Mouse (Mus musculus) stomach, embryonic 15.5 days (tissue): ENCODE measurements around the gene Hist1h2bf. TPM values are rescaled to one million over a fixed set of nuclear protein-coding genes. Genes with fewer than 3 reads are reported as not detected.
A peak's percentile ranks its signal among the peaks of the same experiment; 100 is the strongest.
"Not testable (repeated sequence)": the region's sequence is repeated elsewhere in the genome, so short reads cannot be mapped to it uniquely, and the experiment has no call there.

Source experiments
- ATAC-seq: fragments of 200-750 bp; cut with Nextera tagmentation; 2 replicates; pipeline ENCODE4 v1.8.0; 2017; ENCODE audit warnings: low read depth, moderate number of reproducible peaks, moderate TSS enrichment; ENCODE audit not compliant: insufficient read depth, low FRiP score
- H3K27ac ChIP-seq: fragments of 300-500 bp; sonication (generic); 2 replicates; pipeline ENCODE4 v1.5.1; 2015; ENCODE audit warnings: mild to moderate bottlenecking, inconsistent platforms
- H3K27me3 ChIP-seq: fragments of 300-500 bp; sonication (generic); replicated peaks from 2 replicates; pipeline ENCODE4 v1.6.1; 2015; ENCODE audit warnings: inconsistent platforms
- H3K36me3 ChIP-seq: fragments of 300-500 bp; sonication (generic); 2 replicates; pipeline ENCODE4 v1.6.1; 2015; ENCODE audit warnings: inconsistent platforms
- H3K4me1 ChIP-seq: fragments of 300-500 bp; sonication (generic); 2 replicates; pipeline ENCODE4 v1.6.1; 2015; ENCODE audit warnings: inconsistent platforms
- H3K4me2 ChIP-seq: fragments of 300-500 bp; sonication (generic); 2 replicates; pipeline ENCODE4 v1.6.1; 2015; ENCODE audit warnings: mild to moderate bottlenecking, inconsistent platforms
- H3K4me3 ChIP-seq: fragments of 300-500 bp; sonication (generic); replicated peaks from 2 replicates; pipeline ENCODE4 v1.5.1; 2015; ENCODE audit warnings: inconsistent platforms
- H3K9ac ChIP-seq: fragments of 300-500 bp; sonication (generic); 2 replicates; pipeline ENCODE4 v1.6.1; 2015; ENCODE audit warnings: inconsistent platforms
- H3K9me3 ChIP-seq: fragments of 300-500 bp; sonication (generic); 2 replicates; pipeline ENCODE4 v1.6.1; 2016; ENCODE audit warnings: inconsistent platforms
- WGBS: fragments of 180-500 bp; shearing (Covaris S2); methylation state at CpG from one replicate; pipeline ENCODE4 v1.1.7; 2015; 5-methylcytosine and 5-hydroxymethylcytosine counted together
- polyA plus RNA-seq: library from polyadenylated mRNA; unstranded; fragments of >200 nt; fragmentation: Nextera tagmentation; extraction: Ambion mirVana; gene quantifications from 2 replicates; pipeline ENCODE4 v1.2.1, GENCODE M21; 2015

The Hist1h2bf gene
- polyA plus RNA-seq, 1 experiment from 2014 or later, result 3.5 TPM

- H3K9me3 ChIP-seq, H3K27me3 ChIP-seq, H3K36me3 ChIP-seq: not testable (repeated sequence)
- under 1% methylated on average over 32 of the region's 36 CpGs for WGBS
- peak overlapping the region; percentile 42 for H3K9ac ChIP-seq
- peak; percentile 86 for ATAC-seq
- peaks cover 10% of the 10 kb centered on the region; the same call in 1 of the 2 replicates for H3K4me1 ChIP-seq
- H3K27ac ChIP-seq, result peak overlapping the region; percentile 95
- H3K4me3 ChIP-seq, result peak overlapping the region; percentile 45
- H3K4me2 ChIP-seq, result peak overlapping the region; percentile 71
These were observed 11.6 kb upstream of the Hist1h2bf start for GRCm38 (mm10) chr13:23585442-23586098.

- Histone ChIP-seq H3K4me1 (peaks cover 10% of the 10 kb centered on the region; the same call in 1 of the 2 replicates), H3K4me3 (peak overlapping the region; percentile 45), H3K9me3 (no peaks in the 10 kb centered on the region), H3K27me3 (no peaks in the 10 kb centered on the region), H3K27ac (peak overlapping the region; percentile 95), H3K4me2 (peak overlapping the region; percentile 71), H3K9ac (peak overlapping the region; percentile 42), H3K36me3 (no peaks in the 10 kb centered on the region)
- no peak for ATAC-seq
- under 1% methylated on average over 21 of the region's 21 CpGs for WGBS
These were observed 11.0 kb upstream of the Hist1h2bf start for GRCm38 (mm10) chr13:23585029-23585441.

- Histone ChIP-seq H3K4me3 (peak overlapping the region; percentile 45; the same call in 1 of the 2 replicates), H3K4me2 (peak overlapping the region; percentile 71), H3K27ac (peak overlapping the region; percentile 95), H3K9ac (no peak overlapping the region), H3K9me3 (no peaks in the 10 kb centered on the region), H3K36me3 (no peaks in the 10 kb centered on the region), H3K27me3 (no peaks in the 10 kb centered on the region), H3K4me1 (peaks cover 10% of the 10 kb centered on the region; the same call in 1 of the 2 replicates)
- no peak for ATAC-seq
These were observed 10.3 kb upstream of the Hist1h2bf start for GRCm38 (mm10) chr13:23584331-23584730.

GRCm38 (mm10) chr13:23583387-23584068 lies 9.5 kb upstream of the Hist1h2bf start:
- Histone ChIP-seq H3K27ac (peak overlapping the region; percentile 86), H3K4me1 (peaks cover 10% of the 10 kb centered on the region; the same call in 1 of the 2 replicates), H3K36me3 (no peaks in the 10 kb centered on the region), H3K27me3 (no peaks in the 10 kb centered on the region), H3K4me3 (no peak overlapping the region), H3K9me3 (no peaks in the 10 kb centered on the region), H3K9ac (no peak overlapping the region), H3K4me2 (no peak overlapping the region)
- no peak for ATAC-seq

- Histone ChIP-seq H3K27me3 (no peaks in the 10 kb centered on the region), H3K27ac (peak overlapping the region; percentile 86), H3K36me3 (no peaks in the 10 kb centered on the region), H3K4me3 (peak overlapping the region; percentile 50), H3K9me3 (no peaks in the 10 kb centered on the region), H3K9ac (peak overlapping the region; percentile 46; the same call in 1 of the 2 replicates), H3K4me2 (peak overlapping the region; percentile 75), H3K4me1 (peaks cover 10% of the 10 kb centered on the region; the same call in 1 of the 2 replicates)
- ATAC-seq, result no peak
- 8% methylated on average over 6 of the region's 6 CpGs for WGBS
These were observed 8.4 kb upstream of the Hist1h2bf start for GRCm38 (mm10) chr13:23582219-23583056.

GRCm38 (mm10) chr13:23581408-23582218 lies 7.6 kb upstream of the Hist1h2bf start, which contains the start of gene Hist1h4d:
TSS of gene Hist1h4d (plus strand) at chr13:23581598.
- peaks cover 12% of the 10 kb centered on the region; the same call in 1 of the 2 replicates for H3K4me1 ChIP-seq
- H3K36me3 ChIP-seq, result no peaks in the 10 kb centered on the region
- WGBS, result under 1% methylated on average over 43 of the region's 43 CpGs
- no peaks in the 10 kb centered on the region for H3K27me3 ChIP-seq
- H3K4me3 ChIP-seq, result peak within 1 kb of the TSS; percentile 50
- H3K9me3 ChIP-seq, result no peaks in the 10 kb centered on the region
- peak within 1 kb of the TSS; percentile 46 for H3K9ac ChIP-seq
- ATAC-seq, result peak; percentile 91
- peak within 1 kb of the TSS; percentile 86 for H3K27ac ChIP-seq
- peak within 1 kb of the TSS; percentile 75 for H3K4me2 ChIP-seq

- H3K27ac ChIP-seq, result no peak overlapping the region
- H3K9ac ChIP-seq, result no peak overlapping the region
- 96% methylated on average over 1 of the region's 1 CpGs for WGBS
- H3K36me3 ChIP-seq, result no peaks in the 10 kb centered on the region
- no peaks in the 10 kb centered on the region for H3K27me3 ChIP-seq
- ATAC-seq, result no peak
- H3K4me3 ChIP-seq, result no peak overlapping the region
- H3K9me3 ChIP-seq, result no peaks in the 10 kb centered on the region
- H3K4me2 ChIP-seq, result no peak overlapping the region
- peaks cover 14% of the 10 kb centered on the region; the same call in 1 of the 2 replicates for H3K4me1 ChIP-seq
These were observed 3.8 kb upstream of the Hist1h2bf start for GRCm38 (mm10) chr13:23577835-23578234.

GRCm38 (mm10) chr13:23576906-23577639 lies 3.1 kb upstream of the Hist1h2bf start:
- no peaks in the 10 kb centered on the region for H3K27me3 ChIP-seq
- peak overlapping the region; percentile 44 for H3K4me3 ChIP-seq
- peaks cover 10% of the 10 kb centered on the region; the same call in 1 of the 2 replicates for H3K4me1 ChIP-seq
- no peak overlapping the region; the same call in 1 of the 2 replicates for H3K9ac ChIP-seq
- no peaks in the 10 kb centered on the region for H3K36me3 ChIP-seq
- H3K9me3 ChIP-seq, result no peaks in the 10 kb centered on the region
- no peak for ATAC-seq
- H3K27ac ChIP-seq, result peak overlapping the region; percentile 86
- WGBS, result 27% methylated on average over 6 of the region's 6 CpGs
- H3K4me2 ChIP-seq, result peak overlapping the region; percentile 71

GRCm38 (mm10) chr13:23576351-23576881 lies 2.4 kb upstream of the Hist1h2bf start:
- ATAC-seq, result no peak
- WGBS, result 6% methylated on average over 7 of the region's 7 CpGs

GRCm38 (mm10) chr13:23575864-23576313 lies 1.9 kb upstream of the Hist1h2bf start:
- Histone ChIP-seq H3K4me2 (peak overlapping the region; percentile 71), H3K4me3 (peak overlapping the region; percentile 44), H3K27ac (peak overlapping the region; percentile 86), H3K9ac (peak overlapping the region; percentile 46)
- H3K27me3 ChIP-seq, H3K4me1 ChIP-seq, H3K9me3 ChIP-seq, ATAC-seq, H3K36me3 ChIP-seq: not testable (repeated sequence)
- WGBS, result under 1% methylated on average over 12 of the region's 40 CpGs

More at GRCm38 (mm10) chr13:23576351-23576881, 2.4 kb upstream of the Hist1h2bf start:
- Histone ChIP-seq H3K27ac (peak overlapping the region; percentile 86), H3K4me2 (peak overlapping the region; percentile 71), H3K4me1 (0 out of 2 replicates have a peak, but pooled peaks cover 7% of the 10 kb centered on the region), H3K9ac (peak overlapping the region; percentile 46), H3K27me3 (no peaks in the 10 kb centered on the region), H3K4me3 (peak overlapping the region; percentile 44), H3K9me3 (no peaks in the 10 kb centered on the region), H3K36me3 (no peaks in the 10 kb centered on the region)
